Mouse (Mus musculus) megakaryocyte-erythroid progenitor cell, adult 5 weeks (primary cell): Measurements from ENCODE around the gene Fbxl5. TPM values are rescaled to one million over a fixed set of nuclear protein-coding genes. Genes with fewer than 3 reads are reported as not detected.

Experiments used
- polyA plus RNA-seq: library from polyadenylated mRNA; stranded (reverse); fragments of >175 nt; gene quantifications from 2 replicates; pipeline ENCODE4 v1.2.3, GENCODE M21; 2012

Gene Fbxl5
- 11.9 and 12.7 TPM in 2 replicates for polyA plus RNA-seq

DNA sequence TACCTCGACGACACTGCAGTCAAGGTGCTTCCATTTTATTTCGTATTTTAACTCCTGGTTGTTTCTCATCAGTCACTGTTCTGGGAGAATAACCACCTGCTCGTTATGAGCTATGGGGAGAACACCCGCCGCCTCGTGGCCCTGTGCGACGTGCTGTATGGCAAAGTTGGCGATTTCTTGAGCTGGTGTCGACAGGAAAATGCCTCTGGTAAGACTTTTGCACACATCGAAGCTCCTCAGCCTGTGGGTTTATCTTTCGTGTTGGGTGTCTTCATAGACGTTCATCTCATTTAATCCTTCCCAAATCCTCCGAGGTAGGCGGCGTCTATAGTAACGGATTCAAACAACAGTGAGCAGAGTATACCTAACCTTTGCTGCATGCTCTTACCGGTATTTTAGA, at the start of gene Fbxl5:
TSS of gene Fbxl5 (minus strand) at position 101 of the 400 bp plus-strand sequence.

GRCm38 (mm10) chr5:43868253-43868652, 46.8 kb upstream of the Fbxl5 start, which contains the start of gene Cd38:
Gene Cd38 (plus strand): TSS chr5:43868553.

GRCm38 (mm10) chr5:43818695-43819094, 2.7 kb downstream of the Fbxl5 start, which contains the start of gene Bst1:
Gene Bst1 (plus strand): TSS chr5:43818885.

Other genes starting within 250 kb of the Fbxl5 start
- gene Cc2d2a, start 159.3 kb downstream of the Fbxl5 start, polyA plus RNA-seq: 0.37 and 0.58 TPM in 2 replicates
- 0.53 and 1.1 TPM in 2 replicates for gene Bst1, start 2.8 kb downstream of the Fbxl5 start, polyA plus RNA-seq
- gene Cd38, start 46.9 kb upstream of the Fbxl5 start, polyA plus RNA-seq: 0.20 TPM in 1 of 2 replicates, not detected in the other
- not detected in 2 replicates for gene Gm7879, start 91.5 kb upstream of the Fbxl5 start, polyA plus RNA-seq
- gene Fgfbp1, start 160.1 kb upstream of the Fbxl5 start, polyA plus RNA-seq: not detected in 2 replicates